Mouse (Mus musculus) B cell, adult 2 months (primary cell): ENCODE measurements around the gene Lrrc73.
A peak's percentile ranks its signal among the peaks of the same experiment; 100 is the strongest.

Experiments
- DNase-seq, 2 experiments: peaks; one replicate each; pipeline ENCODE4 v3.0.0; 2022

Gene Lrrc73

DNA sequence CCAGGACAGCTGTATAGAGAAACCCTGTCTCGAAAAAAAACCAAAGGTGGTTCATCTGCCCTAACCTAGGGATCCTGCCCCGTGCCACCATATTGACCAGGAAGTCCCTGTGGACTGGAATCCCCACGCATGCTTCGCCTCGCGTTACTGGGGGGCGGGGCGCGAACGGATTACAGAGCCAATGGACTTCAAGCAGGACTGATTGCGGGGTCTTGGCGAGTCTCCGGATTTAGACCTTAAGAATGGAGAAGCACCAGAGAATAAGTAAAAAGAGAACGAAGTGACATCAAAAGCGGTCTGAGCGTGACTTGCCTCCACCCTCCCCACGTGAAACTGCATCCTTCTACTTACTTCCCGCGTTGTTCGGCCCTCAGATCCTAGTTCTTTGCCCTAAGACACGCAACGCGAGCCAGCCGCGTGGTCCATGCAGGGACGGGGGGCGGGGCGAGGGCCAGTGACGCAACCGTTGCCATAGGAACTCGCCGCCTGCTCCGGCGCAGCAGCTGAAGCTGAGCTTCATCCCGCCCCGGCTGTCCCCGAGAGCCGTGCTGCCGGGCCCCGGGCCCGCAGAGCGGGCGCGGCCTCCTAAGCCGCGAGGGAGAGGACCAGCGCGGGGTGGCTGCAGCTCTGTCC, at the start of gene Lrrc73:
Lrrc73 (plus strand) TSS at position 80 of the 633 bp plus-strand sequence.
- DNase-seq, result peak; percentile 94 to 96

DNA sequence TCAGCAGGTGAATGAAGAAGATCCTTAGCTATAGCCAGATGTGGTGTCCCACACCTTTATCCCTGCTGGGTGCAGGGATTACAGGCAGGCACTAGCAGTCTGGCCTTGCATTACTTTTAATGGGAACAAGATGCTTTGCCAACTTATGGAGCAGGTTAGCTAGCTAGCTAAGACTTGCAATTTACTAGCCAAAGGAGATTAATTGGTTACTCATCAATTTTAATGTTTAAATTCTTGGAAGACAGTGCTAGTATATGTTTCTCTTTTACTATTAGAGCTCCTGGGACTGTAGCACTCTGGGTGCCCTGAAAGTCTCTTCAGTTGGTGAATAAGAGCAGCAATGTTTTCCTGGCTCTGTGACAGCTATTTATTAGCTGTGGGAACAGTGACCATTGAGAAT, 46.7 kb upstream of the Lrrc73 start:
- DNase-seq, result no peak

DNA sequence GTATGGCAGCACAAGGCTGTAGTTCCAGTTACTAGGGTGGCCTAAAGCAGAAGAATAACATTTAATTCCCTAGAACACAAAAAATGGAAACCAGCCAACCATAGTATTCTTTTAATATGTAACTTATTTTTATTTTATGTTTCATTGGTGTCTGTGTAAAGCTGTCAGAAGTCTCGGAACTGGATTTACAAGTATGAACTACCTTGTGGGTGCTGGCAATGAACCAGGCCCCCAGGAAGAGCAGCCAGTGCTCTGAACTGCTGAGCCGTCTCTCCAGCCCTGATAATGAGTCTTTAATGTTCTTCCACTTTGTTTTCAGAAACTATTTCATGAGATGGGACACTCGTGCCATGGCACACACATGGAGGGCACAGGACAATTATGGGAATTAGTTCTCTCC, 42.8 kb upstream of the Lrrc73 start:
- DNase-seq, result no peak

DNA sequence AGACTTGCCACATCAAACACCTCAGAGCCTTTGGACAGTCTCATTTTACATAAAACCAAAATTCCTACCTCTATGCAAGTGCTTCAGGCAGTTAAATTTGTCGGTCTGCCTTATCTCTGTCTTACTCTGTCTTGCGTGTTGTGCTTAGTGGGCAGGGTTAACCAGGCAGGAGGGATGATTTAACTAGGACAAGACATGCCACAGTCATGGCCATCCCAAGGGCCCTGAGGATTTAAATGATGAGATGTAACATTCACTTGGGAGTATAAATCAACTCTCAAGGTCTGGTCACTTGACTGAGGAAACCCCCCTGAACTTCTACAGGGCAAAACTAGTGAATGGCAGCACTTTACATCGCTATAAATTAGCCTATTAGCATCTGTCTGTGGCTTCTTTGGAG, 31.7 kb upstream of the Lrrc73 start:
- DNase-seq, result no peak

DNA sequence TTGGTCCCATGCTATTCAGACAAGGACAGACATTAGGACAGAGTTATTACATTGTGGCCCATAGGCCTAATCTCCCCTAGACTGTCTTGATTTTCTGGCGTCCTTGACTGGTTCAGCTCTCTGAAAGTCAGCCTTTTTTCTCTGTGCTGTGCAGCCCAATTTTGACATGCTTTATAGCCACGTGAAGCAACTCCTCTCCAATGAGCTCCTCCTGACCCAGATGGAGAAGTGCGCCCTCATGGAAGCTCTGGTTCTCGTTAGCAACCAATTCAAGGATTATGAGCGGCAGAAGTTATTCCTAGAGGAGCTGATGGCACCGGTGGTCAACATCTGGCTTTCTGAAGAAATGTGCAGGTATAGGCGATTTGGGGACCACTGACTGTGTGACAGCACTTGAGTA, 25.8 kb upstream of the Lrrc73 start:
- DNase-seq, result no peak

DNA sequence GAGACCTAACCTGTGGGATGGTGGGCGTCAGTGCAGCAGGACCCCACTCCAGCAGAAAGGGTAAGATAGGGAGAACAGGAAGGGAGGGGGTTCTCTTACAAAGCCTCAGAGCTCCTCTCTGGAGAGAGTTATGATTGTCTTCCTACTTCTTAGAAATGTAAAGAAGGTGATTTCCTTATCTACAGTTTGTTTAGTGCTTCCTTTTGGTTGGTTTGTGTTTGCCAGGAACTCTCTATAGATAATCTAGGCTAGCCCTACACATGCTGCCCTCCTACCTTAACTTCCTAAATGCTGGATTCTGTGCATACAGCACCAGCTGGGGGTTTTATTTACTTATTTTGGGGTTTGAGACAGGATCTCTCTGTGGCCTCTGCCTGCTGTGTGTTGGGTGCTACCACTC, 17.3 kb upstream of the Lrrc73 start:
- DNase-seq, result no peak

DNA sequence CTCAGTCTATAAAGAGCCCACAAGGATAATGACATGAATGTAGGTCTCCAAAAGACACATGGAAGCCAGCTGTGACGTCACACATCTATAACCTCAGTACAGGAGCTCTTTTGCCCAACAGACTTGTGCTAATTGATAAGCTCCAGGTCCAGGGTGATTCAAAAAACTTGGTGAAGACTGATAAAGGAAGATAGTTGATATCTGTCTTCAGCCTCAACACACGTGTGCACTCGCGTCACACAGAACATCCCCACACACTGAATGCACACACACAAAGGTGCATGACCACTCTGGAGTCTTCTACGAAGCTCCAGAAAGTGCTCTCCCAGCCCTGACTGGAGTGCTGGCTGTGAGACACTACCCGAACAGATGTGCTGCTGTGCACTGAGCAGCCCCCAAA, 16.3 kb upstream of the Lrrc73 start:
- no peak for DNase-seq

DNA sequence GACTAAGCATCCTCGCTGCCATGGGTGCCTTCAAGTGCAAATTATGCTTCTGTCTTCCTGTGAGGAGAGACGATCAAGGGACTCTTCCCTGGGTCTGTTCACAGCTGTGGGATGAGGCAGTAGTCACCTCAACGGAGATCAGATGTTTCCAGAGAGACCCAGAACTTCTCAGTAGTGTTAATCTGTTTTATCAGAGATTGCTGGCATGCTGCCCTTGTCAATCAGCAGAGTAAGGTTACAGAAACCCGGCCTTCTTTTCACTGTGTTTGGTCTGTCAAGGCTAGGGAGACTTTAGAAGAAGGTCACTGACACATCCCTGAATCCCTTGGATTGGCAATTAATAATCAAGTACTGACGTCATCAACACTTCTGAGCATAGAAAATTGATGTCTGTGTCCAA, 15.9 kb upstream of the Lrrc73 start:
- DNase-seq, result no peak

DNA sequence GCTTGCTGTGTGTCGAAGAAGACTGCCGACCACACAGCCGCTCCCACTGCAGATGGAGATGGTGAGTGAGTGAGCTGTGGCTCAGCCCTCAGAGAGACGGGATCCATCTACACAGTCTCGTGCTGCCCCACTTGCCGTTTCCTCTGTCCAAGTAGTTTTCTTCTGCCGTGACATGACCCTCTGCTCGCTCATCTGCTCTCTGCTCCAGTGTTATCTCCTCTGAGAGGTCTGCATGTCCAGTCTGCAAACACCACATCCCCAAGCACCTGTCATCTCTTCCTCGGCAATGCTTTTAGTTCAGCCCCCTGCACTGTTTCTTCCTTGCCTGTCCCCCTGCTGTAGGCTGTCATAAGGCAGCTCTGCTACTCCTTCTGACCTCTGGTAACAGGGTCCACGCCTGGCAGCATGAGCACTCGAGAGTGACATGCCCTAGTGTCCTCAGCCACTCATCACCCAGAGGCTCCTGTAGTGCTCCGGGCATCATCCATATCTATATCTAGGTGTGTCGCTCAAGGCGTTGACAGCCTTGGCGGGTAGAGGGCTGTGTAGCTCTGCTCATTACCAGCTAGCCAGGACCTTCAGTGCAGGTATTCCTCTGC, 13.7 kb upstream of the Lrrc73 start:
- DNase-seq, result no peak

DNA sequence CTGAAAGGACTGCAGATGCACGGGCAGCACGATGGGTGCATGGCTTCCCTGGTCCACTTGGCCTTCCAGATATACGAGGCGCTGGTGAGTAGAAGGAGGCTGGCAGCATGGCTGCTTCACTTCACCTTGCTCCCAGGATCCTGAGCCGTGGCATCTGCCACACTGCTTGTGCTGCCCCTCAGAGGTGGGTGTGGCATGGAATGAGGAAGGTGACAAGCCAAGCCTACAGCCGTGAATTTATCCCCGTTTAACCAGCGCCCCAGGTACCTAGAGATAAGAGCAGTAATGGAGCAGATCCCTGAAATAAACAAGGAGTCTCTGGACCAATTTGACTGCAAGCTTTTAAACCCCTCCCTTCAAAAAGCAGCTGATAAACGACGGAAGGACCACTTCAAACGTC, 11.9 kb upstream of the Lrrc73 start:
- DNase-seq, result no peak

DNA sequence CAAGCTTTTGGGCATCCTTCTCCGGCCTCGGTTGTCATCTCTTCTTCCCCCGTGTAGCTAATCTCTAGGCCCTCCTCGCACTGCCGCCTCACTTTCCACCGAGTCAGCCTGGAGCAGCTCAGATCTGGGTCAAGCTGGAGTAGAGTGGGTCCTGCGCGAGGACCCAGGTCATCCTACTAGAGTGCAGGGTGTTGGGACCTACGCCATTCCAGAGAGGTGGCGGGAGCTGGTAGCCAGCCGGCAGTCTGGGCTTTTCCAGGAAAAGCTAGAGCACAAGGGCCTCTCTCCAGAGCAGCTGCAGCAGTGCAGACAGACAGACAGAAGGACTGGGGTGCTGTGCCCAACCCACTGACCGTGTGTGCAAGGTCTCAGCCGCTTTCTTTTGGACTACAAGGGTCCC, 11.1 kb upstream of the Lrrc73 start:
- DNase-seq, result no peak

DNA sequence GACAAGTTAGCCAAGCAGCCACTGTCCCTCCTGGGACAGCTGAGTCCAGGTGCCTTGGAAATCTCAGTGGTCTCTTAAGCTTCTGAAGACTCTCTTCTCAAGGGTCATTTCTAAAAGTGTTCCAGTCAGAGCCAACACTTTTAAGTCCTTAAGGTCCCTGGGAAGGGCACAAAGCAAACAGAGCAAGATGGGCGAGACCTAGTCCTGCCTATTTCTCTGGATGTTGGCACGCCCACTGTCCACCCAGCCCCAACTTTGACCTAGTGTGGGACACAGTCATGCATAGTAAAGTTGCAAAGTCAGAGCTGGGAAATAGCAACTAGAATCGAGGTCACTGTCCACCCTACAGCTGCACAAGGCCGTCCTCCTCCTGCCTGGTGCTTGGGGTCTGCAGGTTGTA, 10.3 kb upstream of the Lrrc73 start:
- DNase-seq, result no peak

DNA sequence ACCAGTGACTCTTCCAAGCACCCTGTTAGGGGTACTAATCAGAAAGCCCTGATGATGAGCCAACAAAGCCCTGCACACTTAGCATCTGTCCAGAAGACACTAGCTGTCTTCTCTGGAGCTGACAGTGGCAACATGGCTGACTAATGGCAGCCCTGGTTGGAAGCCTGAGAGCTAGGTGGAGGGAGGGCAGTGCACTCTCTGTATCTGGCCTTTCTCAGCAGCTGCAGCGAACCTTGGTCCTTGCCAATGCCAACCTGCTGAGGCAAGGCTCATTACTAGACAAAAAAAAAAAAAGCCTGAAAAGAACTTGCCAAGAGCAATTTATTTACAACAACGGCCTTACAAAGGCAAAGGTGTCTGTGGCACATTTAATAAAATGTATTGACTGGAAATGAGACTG, 9.7 kb upstream of the Lrrc73 start:
- DNase-seq, result no peak

DNA sequence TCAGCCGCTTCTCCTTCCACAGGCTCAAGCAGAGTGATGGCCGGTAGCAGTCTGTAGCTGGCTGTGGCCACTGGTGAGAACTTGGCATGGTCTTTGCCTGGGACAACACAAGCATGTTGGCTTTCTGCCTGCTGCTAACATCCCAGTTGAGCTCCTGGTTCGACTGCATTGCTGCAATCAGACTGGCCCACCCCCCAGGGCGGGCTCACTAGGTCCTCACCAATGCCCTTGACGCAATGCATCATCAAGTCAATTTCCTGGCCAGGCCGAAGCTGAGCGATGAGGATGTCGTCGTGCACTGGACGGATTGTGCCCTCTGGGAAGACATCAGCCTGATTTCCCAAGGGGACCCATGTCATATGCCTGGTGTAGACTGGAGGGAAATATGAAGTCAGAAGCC, 8.8 kb upstream of the Lrrc73 start:
- no peak for DNase-seq

DNA sequence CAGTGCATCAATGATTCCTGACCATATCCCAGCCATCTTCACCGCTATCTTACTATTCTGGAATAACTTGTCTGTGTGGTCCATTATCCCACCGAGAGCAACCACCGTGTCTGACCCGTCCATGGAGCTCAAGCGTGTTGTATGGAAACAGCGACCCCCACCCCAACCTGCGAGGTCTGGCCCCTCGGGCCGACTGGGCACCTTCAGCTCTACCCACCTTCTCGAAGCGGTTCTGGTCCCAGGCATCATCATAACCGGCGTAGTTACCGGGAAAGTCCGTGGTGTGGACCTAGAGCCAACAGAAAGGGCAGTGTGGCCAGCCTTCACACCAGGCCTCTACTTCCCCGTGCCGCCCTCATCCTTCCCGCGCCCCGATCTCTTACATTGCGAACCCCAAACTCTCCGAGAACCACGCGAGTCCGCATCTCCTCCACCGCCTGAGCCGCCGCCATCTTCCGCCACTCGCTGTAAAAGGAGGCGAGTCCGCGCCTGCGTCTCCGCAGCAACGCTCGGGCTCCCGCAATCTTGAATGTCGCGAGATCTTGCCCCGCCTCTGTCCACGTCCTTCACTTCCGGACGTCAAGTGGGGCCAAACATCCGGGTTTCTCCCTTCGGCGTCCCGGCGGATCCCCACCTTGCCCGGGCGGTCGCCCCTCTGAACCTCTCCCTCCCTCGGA, 5.7 kb upstream of the Lrrc73 start, which contains the start of the genes Polr1c and Yipf3:
Polr1c (minus strand) TSS at position 543 of the 677 bp plus-strand sequence.
Yipf3 (plus strand) TSS at position 569 of the 677 bp plus-strand sequence.
- DNase-seq, result peak; percentile 95

DNA sequence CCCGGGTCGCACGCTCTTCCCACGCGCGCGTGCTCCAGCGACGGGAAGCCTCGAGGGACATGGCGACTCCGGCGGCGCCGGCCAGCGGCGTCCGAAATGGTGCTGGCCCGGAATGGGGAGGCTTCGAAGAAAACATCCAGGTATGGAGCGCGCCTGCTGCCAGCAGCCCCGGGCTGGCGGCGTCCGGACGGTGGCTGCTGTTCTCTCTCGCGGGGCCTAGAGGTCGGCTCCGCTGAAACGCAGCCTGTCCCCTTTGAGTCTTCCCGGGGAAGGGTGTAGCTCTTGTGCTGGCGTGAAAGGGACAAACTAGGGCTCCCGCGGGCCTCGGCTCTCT, 5.2 kb upstream of the Lrrc73 start:
- no peak for DNase-seq

DNA sequence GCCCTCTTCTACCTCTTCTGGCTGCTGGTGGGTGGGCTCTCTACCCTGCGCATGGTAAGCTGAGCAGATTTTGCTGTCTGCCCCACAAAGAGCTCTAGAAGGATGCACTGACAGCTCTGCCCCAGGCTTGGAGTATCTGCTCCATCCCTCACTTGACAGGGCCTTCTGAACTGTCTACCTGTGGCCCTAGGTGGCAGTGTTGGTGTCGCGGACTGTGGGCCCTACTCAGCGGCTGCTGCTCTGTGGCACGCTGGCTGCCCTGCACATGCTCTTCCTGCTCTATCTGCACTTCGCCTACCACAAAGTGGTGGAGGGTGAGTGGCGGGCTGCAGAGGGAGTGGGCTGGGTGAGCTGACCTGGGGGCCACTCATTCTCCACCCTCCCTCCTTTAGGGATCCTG, 2.2 kb upstream of the Lrrc73 start:
- DNase-seq, result peak; percentile 24 to 27

DNA sequence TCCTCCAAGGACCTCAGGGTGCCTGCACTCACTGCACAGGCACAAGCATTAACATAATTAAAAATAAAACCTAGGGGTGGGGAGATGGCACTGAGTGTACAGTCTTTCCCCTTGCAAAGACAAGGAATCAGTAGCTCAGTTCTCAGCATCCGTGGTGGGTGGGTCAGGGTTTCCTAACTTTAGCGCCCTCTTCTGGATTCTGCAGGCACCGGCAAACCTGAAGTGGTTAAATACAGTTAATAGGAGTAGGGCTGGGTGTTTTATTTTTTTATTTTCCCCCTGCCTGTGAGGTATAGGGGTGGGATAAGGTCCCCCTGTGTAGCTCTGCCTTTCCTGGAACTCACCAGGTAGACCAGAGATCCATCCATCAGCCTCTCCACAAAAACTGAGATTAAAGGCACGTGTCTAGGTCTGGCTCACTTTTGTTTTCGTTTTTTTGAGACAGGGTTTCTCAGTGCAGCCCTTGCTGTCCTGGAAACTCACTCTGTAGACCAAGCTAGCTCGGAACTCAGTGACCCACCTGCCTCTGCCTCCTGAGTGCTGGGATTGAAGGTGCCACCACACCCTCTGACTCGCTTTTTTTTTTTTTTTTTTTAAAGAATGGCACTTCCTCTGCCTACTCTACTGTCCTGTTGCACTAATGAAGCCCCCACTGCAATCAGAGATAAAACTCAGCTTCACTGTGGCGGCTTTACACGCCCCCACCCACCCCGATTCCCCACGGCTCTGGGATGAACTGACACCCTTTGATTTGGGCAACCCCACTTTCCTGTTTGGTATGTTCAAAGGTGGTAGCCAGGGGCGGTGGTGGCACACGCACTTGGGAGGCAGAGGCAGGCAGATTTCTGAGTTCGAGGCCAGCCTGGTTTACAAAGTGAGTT, 520 bp upstream of the Lrrc73 start:
- peak; percentile 50 to 66 for DNase-seq

DNA sequence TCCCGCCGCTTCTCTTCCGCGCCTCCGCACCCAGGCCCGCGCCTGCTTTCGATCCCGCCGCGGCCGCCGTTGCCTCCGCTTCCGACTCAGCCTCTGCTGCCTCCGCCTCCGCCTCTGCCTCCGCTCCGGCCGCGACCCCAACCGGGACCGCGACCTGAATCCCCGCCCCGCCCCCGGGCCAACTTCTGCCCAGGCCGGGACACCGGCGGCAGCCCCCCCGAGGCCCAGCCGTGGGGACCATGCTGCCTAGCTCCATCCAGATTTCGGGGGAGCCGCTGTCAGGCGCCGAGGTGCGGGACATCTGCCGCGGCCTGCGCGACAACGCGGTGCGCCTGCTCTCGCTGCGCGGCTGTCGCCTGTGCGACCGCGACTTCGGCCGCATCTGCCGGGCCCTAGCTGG, 775 bp downstream of the Lrrc73 start:
- DNase-seq, result peak; percentile 29 to 41

DNA sequence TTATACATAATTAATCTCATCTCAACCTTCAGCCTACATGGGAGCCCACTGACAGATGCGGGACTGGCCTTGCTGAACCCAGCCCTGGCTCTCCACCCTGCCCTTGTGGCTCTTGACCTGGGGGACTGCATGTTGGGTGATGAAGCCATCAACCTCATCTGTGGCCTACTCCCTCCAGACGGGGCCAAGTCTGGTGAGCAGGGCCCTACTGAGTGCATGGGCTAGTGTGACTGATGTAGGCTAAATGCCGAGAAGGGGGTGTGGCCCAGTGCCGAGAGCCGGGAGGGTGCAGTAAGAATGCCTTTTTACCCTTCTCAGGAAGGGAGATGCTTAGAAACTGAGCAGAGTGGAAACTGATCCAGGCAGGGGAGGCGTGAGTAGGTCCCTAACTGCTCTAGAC, 1.8 kb downstream of the Lrrc73 start:
- peak in 1 of 2 experiments; percentile 23 for DNase-seq

DNA sequence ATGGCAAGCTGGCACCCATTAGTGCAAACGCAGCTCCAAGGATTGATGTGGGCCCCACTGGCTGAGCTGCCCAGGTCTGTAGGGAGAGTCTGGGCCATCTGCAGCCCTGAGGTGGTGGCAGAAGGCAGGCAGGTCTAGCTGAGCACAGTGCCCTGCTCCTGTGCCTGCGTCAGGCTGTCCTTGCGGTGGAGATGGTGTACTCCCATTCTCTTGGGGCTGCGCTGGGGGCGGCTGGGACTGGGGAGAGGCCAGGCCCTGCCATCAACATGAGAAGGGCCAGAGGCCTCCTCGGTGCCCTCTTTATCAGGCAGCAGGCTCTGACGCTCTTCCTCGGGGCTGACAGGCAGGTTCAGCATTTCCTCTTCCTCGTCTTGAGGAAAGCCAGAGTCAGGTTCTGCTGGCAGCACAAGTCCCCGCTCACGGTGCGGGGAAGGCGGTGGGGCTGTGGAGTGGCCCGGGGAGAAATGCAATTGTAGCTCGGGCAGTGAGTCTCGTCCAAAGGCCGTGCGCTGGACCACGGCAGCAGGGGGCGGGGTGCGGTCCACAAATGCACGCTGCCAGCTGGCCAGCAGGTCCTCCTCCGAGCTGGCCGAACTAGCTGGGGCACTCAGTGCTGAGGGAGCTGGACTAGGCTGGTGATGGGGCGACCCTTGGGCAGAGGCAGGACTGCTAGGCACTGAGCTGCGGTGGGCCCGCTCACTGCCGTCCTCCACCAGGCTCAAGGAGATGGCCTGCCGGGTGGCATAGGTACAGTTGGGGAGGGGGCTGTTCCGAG, 5.1 kb downstream of the Lrrc73 start:
- DNase-seq, result no peak

DNA sequence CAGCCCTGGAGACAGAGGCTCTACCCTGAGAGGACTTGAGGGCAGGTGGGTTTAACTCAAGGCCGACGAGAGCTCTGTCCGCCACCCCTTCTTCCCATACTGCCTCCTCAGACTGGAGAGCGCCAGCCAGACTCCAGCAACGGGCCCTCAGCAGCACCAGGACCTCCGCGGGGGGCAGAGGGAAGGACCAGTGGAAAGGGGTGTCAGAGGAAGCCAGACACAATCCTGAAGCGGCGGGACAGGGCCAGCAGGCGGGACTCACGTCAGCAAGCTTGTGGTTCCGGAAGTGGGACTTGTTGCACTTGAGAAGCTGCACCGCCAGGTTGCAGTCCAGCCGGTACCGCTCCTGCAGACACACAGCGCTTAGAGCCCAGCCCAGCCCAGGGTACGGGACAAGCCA, 6.3 kb downstream of the Lrrc73 start:
- DNase-seq, result no peak

DNA sequence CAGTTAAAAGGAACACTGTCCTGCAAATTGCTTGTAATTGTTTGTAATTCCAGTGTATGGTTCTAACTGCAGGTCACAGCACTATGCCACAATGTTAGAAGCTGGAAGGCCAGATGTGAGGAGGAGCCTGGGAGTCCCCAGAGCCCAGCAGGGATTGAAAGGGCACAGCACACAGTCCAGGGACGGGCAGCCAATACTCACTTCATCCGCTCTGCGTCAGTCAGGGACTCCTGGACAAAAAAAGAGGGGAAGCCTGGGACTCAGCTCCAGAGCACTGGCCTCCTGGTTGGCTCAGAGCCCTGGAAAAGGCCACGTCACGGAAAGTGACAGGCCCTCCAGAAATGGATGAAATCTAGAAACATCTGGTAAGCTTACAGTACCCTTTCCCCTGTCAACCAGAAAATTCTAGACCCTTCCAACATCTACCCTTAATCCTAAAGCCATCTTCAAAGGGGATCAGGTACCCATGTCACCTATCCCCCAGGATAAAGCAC, 8.9 kb downstream of the Lrrc73 start:
- DNase-seq, result no peak
